Mouse (Mus musculus) G1E (cell line): Measurements from ENCODE around the gene Prss45.

Experiments
- CTCF ChIP-seq: IDR thresholded peaks from 2 replicates; pipeline ENCODE4 v1.5.1; 2012; ENCODE audit warnings: low read depth, low read length, inconsistent platforms, mixed read lengths
- GATA1 ChIP-seq: IDR thresholded peaks from 2 replicates; pipeline ENCODE4 v1.6.1; 2012; ENCODE audit warnings: borderline replicate concordance, low read length, inconsistent platforms, mixed read lengths
- TAL1 ChIP-seq: conservative IDR thresholded peaks from 2 replicates; pipeline ENCODE4 v1.6.1; 2012; ENCODE audit warnings: low read depth, low read length, inconsistent platforms, mixed read lengths

- TF ChIP-seq GATA1 (no peak), CTCF (no peak), TAL1 (no peak)
Observed at GRCm38 (mm10) chr9:110858523-110858922, 24.1 kb downstream of the Prss45 start.
